Comparison of ENCODE assay signal across 20 mouse cellular contexts in the genomic region with DNA sequence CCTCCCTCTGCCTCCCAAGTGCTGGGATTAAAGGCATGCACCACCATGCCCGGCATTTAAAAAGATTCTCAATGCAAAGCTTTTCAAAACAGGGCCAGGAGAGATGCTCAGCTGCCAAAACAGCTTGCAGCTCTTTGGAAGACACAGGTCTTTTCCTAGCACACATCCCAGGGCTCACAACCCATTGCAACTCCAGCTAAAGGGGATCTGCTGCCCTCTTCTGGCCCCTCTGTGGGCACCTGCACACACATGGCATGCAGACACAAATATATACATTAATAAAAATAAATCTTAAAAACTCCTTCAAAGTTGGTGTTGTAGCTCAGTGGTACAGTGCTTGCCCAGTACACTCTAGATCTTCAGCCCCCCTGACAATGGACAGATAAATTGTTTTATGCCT. TPM values are rescaled to one million over a fixed set of nuclear protein-coding genes. Genes with fewer than 3 reads are reported as not detected.
DNase-seq lines count a peak whose midpoint lies in the region; ATAC-seq and TF ChIP-seq lines count a peak whose summit lies in the region.
"Had no signal": no experiment of that assay in that cellular context is flagged by ENCODE, and none has a peak within 500 bp of the region (broad histone marks: within the 10 kb centered on the region; RNA-seq: fewer than 3 reads in every experiment).

No protein-coding gene starts in this region.

- H3K36me3 ChIP-seq in liver, embryonic 14.5 days (replicated peaks; ENCODE audit: control insufficient read depth, insufficient read depth, low read depth) = no peaks in the 10 kb centered on the region
- no peaks in the 10 kb centered on the region for H3K36me3 ChIP-seq in stomach, postnatal 0 days (ENCODE audit: control insufficient read depth, insufficient read depth, low read length)
- H3K36me3 ChIP-seq: intestine, embryonic 15.5 days; limb, embryonic 12.5 days; liver, embryonic 12.5 days; midbrain, embryonic 10.5 days; neural tube, embryonic 13.5 days had no signal

- no peak overlapping the region for H3K4me3 ChIP-seq in liver, embryonic 14.5 days (ENCODE audit: insufficient read depth in 1 of 2, low read depth in 2 of 2, low read length in 2 of 2)
- H3K4me3 ChIP-seq in stomach, postnatal 0 days (ENCODE audit: low read depth, low read length) = no peak overlapping the region
- H3K4me3 ChIP-seq: erythroblast, embryonic 14.5 days; gastrocnemius, adult 2 months; intestine, embryonic 15.5 days; left cerebral cortex, adult 2 months; limb, embryonic 12.5 days; liver, embryonic 12.5 days; midbrain, embryonic 10.5 days; myocyte; neural tube, embryonic 13.5 days had no signal

- TF ChIP-seq EP300 in liver, embryonic 14.5 days (IDR thresholded peaks at IDR 0.05; ENCODE audit: low read depth) = no peak
- TF ChIP-seq EP300 in stomach, postnatal 0 days (optimal IDR thresholded peaks at IDR 0.05) = no peak

- DNase-seq in liver, embryonic 14.5 days (ENCODE audit: low read depth in 3 of 3, low spot score in 3 of 3) = no peak
- no peak for DNase-seq in liver
- DNase-seq in thymus, postnatal 4 days = peak; percentile 37
- no peak for DNase-seq in thymus, postnatal 36 days
- DNase-seq in Patski (ENCODE audit: low read depth, low spot score) = no peak
- DNase-seq in stomach, postnatal 0 days (ENCODE audit: low spot score) = no peak
- DNase-seq in heart, adult 18-20 months = no peak
- no peak for DNase-seq in right cerebral cortex, postnatal 36 days (ENCODE audit: low spot score in 2 of 2)
- DNase-seq: layer of hippocampus, adult 9-11 months had no signal

- POLR2A ChIA-PET in Patski (lab: Charles Lee) = no interaction called here

- no peak for ATAC-seq in liver, embryonic 14.5 days (ENCODE audit: insufficient read depth)
- ATAC-seq in Patski = no peak
- ATAC-seq in stomach, postnatal 0 days (ENCODE audit: low FRiP score, low TSS enrichment) = no peak
- ATAC-seq: forebrain, embryonic 16.5 days; hindbrain, embryonic 16.5 days; intestine, embryonic 15.5 days; liver, embryonic 12.5 days had no signal

- TF ChIP-seq CTCF in liver, embryonic 14.5 days (IDR thresholded peaks at IDR 0.05; ENCODE audit: low read depth) = peak; percentile 55
- peak; percentile 9 for TF ChIP-seq CTCF in Patski (IDR thresholded peaks at IDR 0.05)
- peak; percentile 36; the same call in 1 of the 2 replicates for TF ChIP-seq CTCF in stomach, postnatal 0 days (IDR thresholded peaks at IDR 0.05; ENCODE audit: low read depth)

- in situ Hi-C loops in Patski (cut with MboI; ENCODE audit: low pct_unique_long_range_greater_than_20kb) = no loop called here

- no peaks in the 10 kb centered on the region for H3K27me3 ChIP-seq in liver, embryonic 14.5 days (ENCODE audit: control insufficient read depth, insufficient read depth, low read length)
- no peaks in the 10 kb centered on the region for H3K27me3 ChIP-seq in Patski
- no peaks in the 10 kb centered on the region for H3K27me3 ChIP-seq in stomach, postnatal 0 days (ENCODE audit: control insufficient read depth, insufficient read depth, low read length)
- H3K27me3 ChIP-seq: intestine, embryonic 15.5 days; limb, embryonic 12.5 days; liver, embryonic 12.5 days; neural tube, embryonic 13.5 days had no signal

- no peak overlapping the region for H3K9ac ChIP-seq in liver, embryonic 14.5 days (replicated peaks)
- H3K9ac ChIP-seq in stomach, postnatal 0 days (ENCODE audit: low read length) = no peak overlapping the region
- H3K9ac ChIP-seq: intestine, embryonic 15.5 days; limb, embryonic 12.5 days; liver, embryonic 12.5 days; neural tube, embryonic 13.5 days had no signal

- H3K4me1 ChIP-seq in liver, embryonic 14.5 days (replicated peaks; ENCODE audit: control insufficient read depth in 2 of 2, insufficient read depth in 2 of 2, low read length in 1 of 2) = peaks cover 5 to 9% of the 10 kb centered on the region in 2 experiments
- H3K4me1 ChIP-seq in stomach, postnatal 0 days (replicated peaks; ENCODE audit: control insufficient read depth, insufficient read depth) = no peaks in the 10 kb centered on the region

- no peak overlapping the region for H3K27ac ChIP-seq in liver, embryonic 14.5 days
- H3K27ac ChIP-seq in stomach, postnatal 0 days (replicated peaks) = no peak overlapping the region
- H3K27ac ChIP-seq: gastrocnemius, adult 2 months; intestine, embryonic 15.5 days; left cerebral cortex, adult 2 months; limb, embryonic 12.5 days; liver, embryonic 12.5 days; midbrain, embryonic 10.5 days; neural tube, embryonic 13.5 days had no signal

- CTCF ChIA-PET in Patski (lab: Charles Lee) = interaction anchor here (0.9 to 1.8 kb wide), 4 partner anchors 13 to 130 kb away, joined by 3 to 4 read pairs (median 4); no protein-coding TSS in a partner anchor

- no peaks in the 10 kb centered on the region for H3K9me3 ChIP-seq in liver, embryonic 14.5 days (ENCODE audit: control insufficient read depth, low read length)
- H3K9me3 ChIP-seq in stomach, postnatal 0 days (ENCODE audit: control insufficient read depth, low read length) = no peaks in the 10 kb centered on the region
- H3K9me3 ChIP-seq: intestine, embryonic 15.5 days; limb, embryonic 12.5 days; liver, embryonic 12.5 days; midbrain, embryonic 10.5 days; neural tube, embryonic 13.5 days had no signal

- 11% methylated on average over 1 of the region's 1 CpGs for WGBS in liver, embryonic 14.5 days (ENCODE audit: insufficient replicate concordance)
- 29% methylated on average over 1 of the region's 1 CpGs for WGBS in stomach, postnatal 0 days

- no peak overlapping the region for H3K4me2 ChIP-seq in liver, embryonic 14.5 days (ENCODE audit: low read depth)
- no peak overlapping the region for H3K4me2 ChIP-seq in stomach, postnatal 0 days (replicated peaks; ENCODE audit: low read depth)
- H3K4me2 ChIP-seq: intestine, embryonic 15.5 days; limb, embryonic 12.5 days; liver, embryonic 12.5 days; neural tube, embryonic 13.5 days had no signal

RNA-seq across cellular contexts. Expression of gene Ggcx, which starts 4.1 kb away (rescaled TPM):
- 10.9 and 11.3 TPM in 2 replicates for polyA plus RNA-seq in liver, embryonic 14.5 days (2012; rRNA removed)
- 5.7 and 6.5 TPM in 2 replicates for polyA plus RNA-seq in liver, embryonic 14.5 days (2014; fragmentation: Nextera tagmentation; extraction: Ambion mirVana)
- polyA plus RNA-seq in Patski (2021) = 36.3 TPM
- polyA plus RNA-seq in stomach, postnatal 0 days (2015; fragmentation: Nextera tagmentation; extraction: Ambion mirVana) = 10.7 and 10.8 TPM in 2 replicates
- 10 to 100 TPM; 26.0 to 34.2 TPM for total RNA-seq in heart, adult 18-20 months (2021)

RNA-seq across cellular contexts. Expression of gene Vamp8, which starts 19.5 kb away (rescaled TPM):
- 129 and 188 TPM in 2 replicates for polyA plus RNA-seq in liver, embryonic 14.5 days (2012; rRNA removed)
- polyA plus RNA-seq in liver, embryonic 14.5 days (2014; fragmentation: Nextera tagmentation; extraction: Ambion mirVana) = 266 and 276 TPM in 2 replicates
- 189 TPM for polyA plus RNA-seq in Patski (2021)
- 368 and 396 TPM in 2 replicates for polyA plus RNA-seq in stomach, postnatal 0 days (2015; fragmentation: Nextera tagmentation; extraction: Ambion mirVana)
- 10 to 100 TPM; 70.0 to 79.6 TPM for total RNA-seq in heart, adult 18-20 months (2021)

RNA-seq across cellular contexts. Expression of gene Mat2a, which starts 29.4 kb away (rescaled TPM):
- polyA plus RNA-seq in liver, embryonic 14.5 days (2012; rRNA removed) = 59.9 and 99.9 TPM in 2 replicates
- polyA plus RNA-seq in liver, embryonic 14.5 days (2014; fragmentation: Nextera tagmentation; extraction: Ambion mirVana) = 159 and 173 TPM in 2 replicates
- polyA plus RNA-seq in Patski (2021) = 181 TPM
- 143 and 146 TPM in 2 replicates for polyA plus RNA-seq in stomach, postnatal 0 days (2015; fragmentation: Nextera tagmentation; extraction: Ambion mirVana)
- total RNA-seq in heart, adult 18-20 months (2021) = 100 to 1,000 TPM; 130 to 166 TPM

RNA-seq across cellular contexts. Expression of gene Vamp5, which starts 29.7 kb away (rescaled TPM):
- polyA plus RNA-seq in liver, embryonic 14.5 days (2012; rRNA removed) = 72.5 and 80.0 TPM in 2 replicates
- polyA plus RNA-seq in liver, embryonic 14.5 days (2014; fragmentation: Nextera tagmentation; extraction: Ambion mirVana) = 81.0 and 94.5 TPM in 2 replicates
- polyA plus RNA-seq in Patski (2021) = 33.2 TPM
- polyA plus RNA-seq in stomach, postnatal 0 days (2015; fragmentation: Nextera tagmentation; extraction: Ambion mirVana) = 20.2 and 22.2 TPM in 2 replicates
- total RNA-seq in heart, adult 18-20 months (2021) = 10 to 100 TPM; 48.9 to 61.5 TPM

RNA-seq across cellular contexts. Expression of gene Rnf181, which starts 43.2 kb away (rescaled TPM):
- polyA plus RNA-seq in liver, embryonic 14.5 days (2012; rRNA removed) = 40.3 and 42.8 TPM in 2 replicates
- polyA plus RNA-seq in liver, embryonic 14.5 days (2014; fragmentation: Nextera tagmentation; extraction: Ambion mirVana) = 68.0 and 75.4 TPM in 2 replicates
- 98.4 TPM for polyA plus RNA-seq in Patski (2021)
- 136 and 137 TPM in 2 replicates for polyA plus RNA-seq in stomach, postnatal 0 days (2015; fragmentation: Nextera tagmentation; extraction: Ambion mirVana)
- total RNA-seq in heart, adult 18-20 months (2021) = 10 to 100 TPM; 37.5 to 41.6 TPM
